Mouse (Mus musculus): ENCODE results near the gene Dhx8. TPM values are rescaled to one million over a fixed set of nuclear protein-coding genes. Genes with fewer than 3 reads are reported as not detected.

Dhx8 gene
- polyA plus RNA-seq, 1 experiment = 24.4 TPM

- H3K4me3 ChIP-seq (ENCODE audit: insufficient read depth, low read length) = no peak overlapping the region
- no peak for TF ChIP-seq CTCF (IDR thresholded peaks at IDR 0.05; ENCODE audit: low read depth, low read length)
- TF ChIP-seq POLR2A (IDR thresholded peaks at IDR 0.05; ENCODE audit: borderline replicate concordance, low read depth, low read length) = no peak
- H3K27ac ChIP-seq (ENCODE audit: insufficient read depth, low read depth, low read length) = no peak overlapping the region
- H3K4me1 ChIP-seq (ENCODE audit: control insufficient read depth, insufficient read depth, low read length) = peaks cover 6% of the 10 kb centered on the region
Observed at GRCm38 (mm10) chr11:101726765-101727164, 6.0 kb upstream of the Dhx8 start.

GRCm38 (mm10) chr11:101729308-101729707, 3.4 kb upstream of the Dhx8 start:
- Histone ChIP-seq H3K4me3 (ENCODE audit: insufficient read depth, low read length) (no peak overlapping the region), H3K27ac (ENCODE audit: insufficient read depth, low read depth, low read length) (no peak overlapping the region), H3K4me1 (ENCODE audit: control insufficient read depth, insufficient read depth, low read length) (peaks cover 15% of the 10 kb centered on the region)
- no peak for TF ChIP-seq POLR2A (IDR thresholded peaks at IDR 0.05; ENCODE audit: borderline replicate concordance, low read depth, low read length)
- TF ChIP-seq CTCF (IDR thresholded peaks at IDR 0.05; ENCODE audit: low read depth, low read length) = no peak

- Histone ChIP-seq H3K4me1 (ENCODE audit: control insufficient read depth, insufficient read depth, low read length) (peaks cover 21% of the 10 kb centered on the region), H3K27ac (ENCODE audit: insufficient read depth, low read depth, low read length) (no peak overlapping the region), H3K4me3 (ENCODE audit: insufficient read depth, low read length) (peak overlapping the region; percentile 89)
- no peak for TF ChIP-seq CTCF (IDR thresholded peaks at IDR 0.05; ENCODE audit: low read depth, low read length)
- TF ChIP-seq POLR2A (IDR thresholded peaks at IDR 0.05; ENCODE audit: borderline replicate concordance, low read depth, low read length) = no peak
Observed at GRCm38 (mm10) chr11:101733596-101733995, 877 bp downstream of the Dhx8 start.

GRCm38 (mm10) chr11:101756616-101757015, 23.9 kb downstream of the Dhx8 start:
- no peak overlapping the region for H3K4me3 ChIP-seq (ENCODE audit: insufficient read depth, low read length)
- TF ChIP-seq POLR2A (IDR thresholded peaks at IDR 0.05; ENCODE audit: borderline replicate concordance, low read depth, low read length) (no peak), CTCF (IDR thresholded peaks at IDR 0.05; ENCODE audit: low read depth, low read length) (no peak)
- H3K27ac ChIP-seq (ENCODE audit: insufficient read depth, low read depth, low read length) = no peak overlapping the region
- peaks cover 34% of the 10 kb centered on the region for H3K4me1 ChIP-seq (ENCODE audit: control insufficient read depth, insufficient read depth, low read length)

- Histone ChIP-seq H3K27ac (ENCODE audit: insufficient read depth, low read depth, low read length) (no peak overlapping the region), H3K4me1 (ENCODE audit: control insufficient read depth, insufficient read depth, low read length) (peaks cover 34% of the 10 kb centered on the region), H3K4me3 (ENCODE audit: insufficient read depth, low read length) (no peak overlapping the region)
- TF ChIP-seq POLR2A (IDR thresholded peaks at IDR 0.05; ENCODE audit: borderline replicate concordance, low read depth, low read length) (no peak), CTCF (IDR thresholded peaks at IDR 0.05; ENCODE audit: low read depth, low read length) (no peak)
Observed at GRCm38 (mm10) chr11:101757366-101757765, 24.6 kb downstream of the Dhx8 start.

GRCm38 (mm10) chr11:101758431-101758830, 25.7 kb downstream of the Dhx8 start:
- H3K4me1 ChIP-seq (ENCODE audit: control insufficient read depth, insufficient read depth, low read length) = peaks cover 35% of the 10 kb centered on the region
- no peak overlapping the region for H3K4me3 ChIP-seq (ENCODE audit: insufficient read depth, low read length)
- TF ChIP-seq POLR2A (IDR thresholded peaks at IDR 0.05; ENCODE audit: borderline replicate concordance, low read depth, low read length) (no peak), CTCF (IDR thresholded peaks at IDR 0.05; ENCODE audit: low read depth, low read length) (no peak)
- peak overlapping the region; percentile 88 for H3K27ac ChIP-seq (ENCODE audit: insufficient read depth, low read depth, low read length)

GRCm38 (mm10) chr11:101759530-101759929, 26.8 kb downstream of the Dhx8 start:
- TF ChIP-seq POLR2A (IDR thresholded peaks at IDR 0.05; ENCODE audit: borderline replicate concordance, low read depth, low read length) (no peak), CTCF (IDR thresholded peaks at IDR 0.05; ENCODE audit: low read depth, low read length) (no peak)
- H3K27ac ChIP-seq (ENCODE audit: insufficient read depth, low read depth, low read length) = peak overlapping the region; percentile 88
- H3K4me1 ChIP-seq (ENCODE audit: control insufficient read depth, insufficient read depth, low read length) = peaks cover 35% of the 10 kb centered on the region
- H3K4me3 ChIP-seq (ENCODE audit: insufficient read depth, low read length) = no peak overlapping the region

GRCm38 (mm10) chr11:101763723-101764122, 31.0 kb downstream of the Dhx8 start:
- Histone ChIP-seq H3K4me1 (ENCODE audit: control insufficient read depth, insufficient read depth, low read length) (peaks cover 13% of the 10 kb centered on the region), H3K27ac (ENCODE audit: insufficient read depth, low read depth, low read length) (no peak overlapping the region), H3K4me3 (ENCODE audit: insufficient read depth, low read length) (no peak overlapping the region)
- peak; percentile 26; the same call in 1 of the 2 replicates for TF ChIP-seq CTCF (IDR thresholded peaks at IDR 0.05; ENCODE audit: low read depth, low read length)
- no peak for TF ChIP-seq POLR2A (IDR thresholded peaks at IDR 0.05; ENCODE audit: borderline replicate concordance, low read depth, low read length)

GRCm38 (mm10) chr11:101764546-101764945, 31.8 kb downstream of the Dhx8 start:
- Histone ChIP-seq H3K4me1 (ENCODE audit: control insufficient read depth, insufficient read depth, low read length) (peaks cover 6% of the 10 kb centered on the region; the same call in 1 of the 2 replicates), H3K27ac (ENCODE audit: insufficient read depth, low read depth, low read length) (no peak overlapping the region), H3K4me3 (ENCODE audit: insufficient read depth, low read length) (no peak overlapping the region)
- TF ChIP-seq POLR2A (IDR thresholded peaks at IDR 0.05; ENCODE audit: borderline replicate concordance, low read depth, low read length) (no peak), CTCF (IDR thresholded peaks at IDR 0.05; ENCODE audit: low read depth, low read length) (no peak)

- Histone ChIP-seq H3K4me3 (ENCODE audit: insufficient read depth, low read length) (no peak overlapping the region), H3K4me1 (ENCODE audit: control insufficient read depth, insufficient read depth, low read length) (0 out of 2 replicates have a peak, but pooled peaks cover 2% of the 10 kb centered on the region), H3K27ac (ENCODE audit: insufficient read depth, low read depth, low read length) (no peak overlapping the region)
- TF ChIP-seq POLR2A (IDR thresholded peaks at IDR 0.05; ENCODE audit: borderline replicate concordance, low read depth, low read length) (no peak), CTCF (IDR thresholded peaks at IDR 0.05; ENCODE audit: low read depth, low read length) (no peak)
Observed at GRCm38 (mm10) chr11:101767326-101767725, 34.6 kb downstream of the Dhx8 start.

GRCm38 (mm10) chr11:101768721-101769120, 36.0 kb downstream of the Dhx8 start:
- Histone ChIP-seq H3K27ac (ENCODE audit: insufficient read depth, low read depth, low read length) (no peak overlapping the region), H3K4me3 (ENCODE audit: insufficient read depth, low read length) (no peak overlapping the region), H3K4me1 (ENCODE audit: control insufficient read depth, insufficient read depth, low read length) (no peaks in the 10 kb centered on the region)
- TF ChIP-seq CTCF (IDR thresholded peaks at IDR 0.05; ENCODE audit: low read depth, low read length) (no peak), POLR2A (IDR thresholded peaks at IDR 0.05; ENCODE audit: borderline replicate concordance, low read depth, low read length) (no peak)
